Mouse (Mus musculus) midbrain, embryonic 11.5 days (tissue): Measurements from ENCODE around the gene Fam160a1. TPM values are rescaled to one million over a fixed set of nuclear protein-coding genes. Genes with fewer than 3 reads are reported as not detected.

ENCODE experiments used
- ATAC-seq: fragments of 200-750 bp; cut with Nextera tagmentation; 2 replicates; pipeline ENCODE4 v1.8.0; 2017; ENCODE audit warnings: moderate TSS enrichment, moderate library complexity; ENCODE audit not compliant: low FRiP score
- DNase-seq: peaks from one replicate; pipeline ENCODE4 v3.0.0; 2015; ENCODE audit warnings: low spot score; ENCODE audit errors: missing footprints
- H3K27ac ChIP-seq: fragments of 300-500 bp; sonication (generic); 2 replicates; pipeline ENCODE4 v1.5.1; 2014; ENCODE audit warnings: low read depth, low read length
- H3K27me3 ChIP-seq: fragments of 300-500 bp; sonication (generic); 2 replicates; pipeline ENCODE4 v1.6.1; 2014; ENCODE audit warnings: mild to moderate bottlenecking, low read length, moderate library complexity, mixed read lengths; ENCODE audit not compliant: control insufficient read depth, insufficient read depth
- H3K36me3 ChIP-seq: fragments of 300-500 bp; sonication (generic); 2 replicates; pipeline ENCODE4 v1.6.1; 2014; ENCODE audit warnings: mild to moderate bottlenecking, low read length, moderate library complexity, mixed read lengths; ENCODE audit not compliant: control insufficient read depth, insufficient read depth
- H3K4me1 ChIP-seq: fragments of 300-500 bp; sonication (generic); 2 replicates; pipeline ENCODE4 v1.6.1; 2014; ENCODE audit warnings: low read length; ENCODE audit not compliant: control insufficient read depth, insufficient read depth
- H3K4me2 ChIP-seq: fragments of 300-500 bp; sonication (generic); 2 replicates; pipeline ENCODE4 v1.6.1; 2014; ENCODE audit warnings: mild to moderate bottlenecking, moderate library complexity
- H3K4me3 ChIP-seq: fragments of 300-500 bp; sonication (generic); 2 replicates; pipeline ENCODE4 v1.5.1; 2014; ENCODE audit warnings: low read depth, low read length
- H3K9ac ChIP-seq: fragments of 300-500 bp; sonication (generic); 2 replicates; pipeline ENCODE4 v1.6.1; 2014; ENCODE audit warnings: low read length
- H3K9me3 ChIP-seq: fragments of 300-500 bp; sonication (generic); 2 replicates; pipeline ENCODE4 v1.6.1; 2016; ENCODE audit warnings: low read length; ENCODE audit not compliant: control insufficient read depth
- WGBS: fragments of 180-500 bp; shearing (Covaris S2); extraction: QIAGEN DNeasy Blood & Tissue Kit; methylation state at CpG from one replicate; pipeline ENCODE4 v1.1.7; 2014; 5-methylcytosine and 5-hydroxymethylcytosine counted together
- polyA plus RNA-seq: library from polyadenylated mRNA; unstranded; fragments of >200 nt; fragmentation: Nextera tagmentation; extraction: Ambion mirVana; gene quantifications from 2 replicates; pipeline ENCODE4 v1.2.1, GENCODE M21; 2014

Gene Fam160a1
- polyA plus RNA-seq, 1 experiment from 2014 or later = 0.48 TPM

DNA sequence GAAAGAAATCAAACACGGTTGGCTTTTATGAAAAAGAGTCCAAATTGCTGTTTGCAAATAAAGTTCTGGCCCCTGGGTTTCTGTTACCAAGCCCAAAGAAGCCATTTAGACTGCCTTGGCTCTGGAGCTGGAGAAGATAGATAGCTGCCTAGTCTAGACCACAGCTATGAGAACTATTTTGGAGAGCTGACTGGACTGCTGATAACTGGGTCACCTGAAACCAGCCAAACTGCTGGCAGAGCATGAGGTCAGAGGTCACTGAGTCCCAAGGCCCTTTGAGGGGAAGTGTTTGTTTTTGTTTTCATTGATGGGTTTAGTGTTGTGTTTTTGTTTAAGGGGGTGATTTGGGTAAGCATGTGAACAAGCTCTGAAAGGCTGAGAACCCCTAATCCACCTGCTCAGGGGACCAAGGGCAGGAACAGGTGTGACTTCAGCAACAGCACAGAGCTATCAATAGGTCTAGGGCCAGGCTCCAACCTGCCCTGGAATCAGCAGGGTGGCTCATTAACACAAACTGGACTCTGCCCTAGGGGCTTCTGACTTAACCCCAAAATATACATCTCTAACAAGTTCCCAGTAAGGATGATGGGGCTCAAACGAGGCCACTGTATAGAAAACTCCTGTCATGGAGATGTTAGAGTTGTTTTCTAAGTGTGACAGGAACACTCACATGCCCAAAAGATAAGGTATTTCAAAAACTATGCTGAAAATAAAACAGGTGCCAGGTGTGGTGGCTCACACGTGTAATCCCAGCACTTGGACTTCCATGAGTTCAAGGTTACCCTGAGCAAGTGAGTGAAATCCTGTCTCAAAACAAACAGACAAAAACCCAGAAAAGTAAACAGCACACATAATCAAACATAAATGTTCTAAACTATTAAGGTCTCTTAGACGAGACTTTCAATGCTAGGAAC is 3.7 kb downstream of the Fam160a1 start:
- DNase-seq (no peak), ATAC-seq (no peak)
- no peaks in the 10 kb centered on the region for H3K27me3 ChIP-seq
- no peaks in the 10 kb centered on the region for H3K9me3 ChIP-seq
- no peak overlapping the region for H3K4me2 ChIP-seq
- no peak overlapping the region for H3K27ac ChIP-seq
- no peaks in the 10 kb centered on the region for H3K36me3 ChIP-seq
- H3K4me3 ChIP-seq = no peak overlapping the region
- WGBS = 66% methylated on average over 4 of the region's 4 CpGs
- H3K4me1 ChIP-seq = no peaks in the 10 kb centered on the region
- no peak overlapping the region for H3K9ac ChIP-seq

DNA sequence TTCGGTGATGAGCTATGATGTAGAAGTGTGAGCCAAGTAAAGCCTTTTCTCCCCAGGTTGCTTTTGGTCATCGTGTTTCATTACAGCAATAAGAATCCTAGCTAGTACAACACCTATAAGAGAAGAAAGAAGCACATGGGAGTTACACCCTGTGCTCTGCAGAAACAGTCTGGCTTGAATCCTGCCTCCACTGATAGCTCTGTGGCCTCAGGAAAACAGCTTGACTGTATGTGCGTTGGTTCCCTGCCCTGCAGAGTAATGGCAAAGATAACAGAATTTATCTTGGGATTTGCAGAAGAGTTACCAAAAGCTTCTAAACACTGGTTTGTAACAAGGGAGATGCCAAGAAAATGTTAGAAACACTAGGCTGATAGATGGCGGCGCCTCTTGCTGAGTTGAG is 5.1 kb downstream of the Fam160a1 start:
- H3K4me1 ChIP-seq = no peaks in the 10 kb centered on the region
- no peak overlapping the region for H3K9ac ChIP-seq
- no peak for DNase-seq
- H3K9me3 ChIP-seq = no peaks in the 10 kb centered on the region
- H3K27ac ChIP-seq = no peak overlapping the region
- no peak for ATAC-seq
- 91% methylated on average over 5 of the region's 5 CpGs for WGBS
- H3K4me3 ChIP-seq = no peak overlapping the region
- H3K36me3 ChIP-seq = no peaks in the 10 kb centered on the region
- H3K27me3 ChIP-seq = no peaks in the 10 kb centered on the region
- no peak overlapping the region for H3K4me2 ChIP-seq

DNA sequence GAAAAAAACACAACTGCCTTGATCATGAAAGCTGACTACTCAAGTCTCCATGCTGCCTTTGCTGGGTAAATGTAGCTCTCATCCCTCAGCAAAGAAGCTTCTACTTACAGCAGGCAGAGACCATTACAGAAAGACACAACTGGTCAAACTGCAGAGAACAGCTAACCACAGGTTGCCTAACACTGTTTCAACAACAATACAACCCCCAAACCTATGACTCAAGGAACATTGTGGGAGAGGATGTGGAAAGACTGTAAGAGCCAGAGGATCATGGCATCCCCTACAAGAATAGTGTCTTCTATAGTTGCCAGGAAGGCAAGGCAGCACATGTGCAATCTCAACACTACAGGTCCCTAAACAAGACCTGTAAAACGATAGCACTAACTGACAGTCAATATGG is 23.9 kb downstream of the Fam160a1 start:
- ATAC-seq (no peak), DNase-seq (no peak)
- Histone ChIP-seq H3K27me3 (no peaks in the 10 kb centered on the region), H3K36me3 (no peaks in the 10 kb centered on the region), H3K4me3 (no peak overlapping the region), H3K4me1 (no peaks in the 10 kb centered on the region), H3K4me2 (no peak overlapping the region), H3K9me3 (no peaks in the 10 kb centered on the region), H3K27ac (no peak overlapping the region), H3K9ac (no peak overlapping the region)
- 75% methylated on average over 1 of the region's 1 CpGs for WGBS

DNA sequence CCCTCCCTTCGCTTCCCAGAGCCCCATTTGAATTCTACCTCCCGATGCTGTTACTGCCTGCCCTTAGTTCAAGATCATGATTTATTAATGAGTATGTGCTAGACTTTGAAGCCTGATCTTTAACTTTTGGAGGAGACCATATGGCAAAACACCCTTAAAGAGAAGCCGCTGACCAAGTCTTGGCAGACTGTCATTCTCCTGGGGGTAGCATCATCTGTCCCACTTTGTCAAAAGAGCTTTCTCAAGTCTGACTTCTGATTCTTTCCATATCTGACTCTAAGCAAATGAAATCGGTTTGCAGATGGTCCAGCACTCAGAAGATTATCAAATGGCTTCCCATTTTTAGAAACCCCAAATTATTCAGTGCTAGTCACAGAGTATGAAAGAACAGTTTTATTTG is 27.3 kb downstream of the Fam160a1 start:
- no peak for DNase-seq

DNA sequence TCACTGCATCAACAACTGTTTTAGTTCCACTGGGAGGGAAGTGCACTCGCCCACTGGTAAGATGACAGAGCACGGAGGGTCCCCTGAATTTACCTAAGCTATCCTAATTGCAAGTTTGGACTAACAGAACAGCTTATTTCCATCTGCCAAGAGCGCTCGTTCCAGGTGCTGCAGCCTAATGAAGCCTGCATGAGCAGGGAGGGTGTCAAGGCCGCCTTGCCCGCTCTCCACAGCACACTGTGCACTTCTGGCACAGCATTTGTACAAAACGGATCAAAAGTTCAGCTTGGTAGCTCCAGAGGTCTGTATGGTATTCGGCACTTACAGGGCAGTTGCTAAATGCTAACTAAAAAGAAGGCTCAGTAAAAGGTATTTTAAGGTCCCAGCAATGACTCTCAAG is 30.6 kb downstream of the Fam160a1 start:
- no peaks in the 10 kb centered on the region for H3K9me3 ChIP-seq
- H3K27me3 ChIP-seq = no peaks in the 10 kb centered on the region
- no peak overlapping the region for H3K4me2 ChIP-seq
- WGBS = 81% methylated on average over 8 of the region's 8 CpGs
- no peaks in the 10 kb centered on the region for H3K36me3 ChIP-seq
- no peak for ATAC-seq
- no peak overlapping the region for H3K9ac ChIP-seq
- H3K27ac ChIP-seq = no peak overlapping the region
- no peak for DNase-seq
- no peaks in the 10 kb centered on the region for H3K4me1 ChIP-seq
- H3K4me3 ChIP-seq = no peak overlapping the region

More for the DNA sequence above, 27.3 kb downstream of the Fam160a1 start:
- no peak overlapping the region for H3K4me2 ChIP-seq
- H3K4me1 ChIP-seq = no peaks in the 10 kb centered on the region
- H3K27ac ChIP-seq = no peak overlapping the region
- no peaks in the 10 kb centered on the region for H3K36me3 ChIP-seq
- no peaks in the 10 kb centered on the region for H3K9me3 ChIP-seq
- no peak overlapping the region for H3K9ac ChIP-seq
- ATAC-seq = no peak
- H3K4me3 ChIP-seq = no peak overlapping the region
- WGBS = 71% methylated on average over 4 of the region's 4 CpGs
- H3K27me3 ChIP-seq = no peaks in the 10 kb centered on the region

DNA sequence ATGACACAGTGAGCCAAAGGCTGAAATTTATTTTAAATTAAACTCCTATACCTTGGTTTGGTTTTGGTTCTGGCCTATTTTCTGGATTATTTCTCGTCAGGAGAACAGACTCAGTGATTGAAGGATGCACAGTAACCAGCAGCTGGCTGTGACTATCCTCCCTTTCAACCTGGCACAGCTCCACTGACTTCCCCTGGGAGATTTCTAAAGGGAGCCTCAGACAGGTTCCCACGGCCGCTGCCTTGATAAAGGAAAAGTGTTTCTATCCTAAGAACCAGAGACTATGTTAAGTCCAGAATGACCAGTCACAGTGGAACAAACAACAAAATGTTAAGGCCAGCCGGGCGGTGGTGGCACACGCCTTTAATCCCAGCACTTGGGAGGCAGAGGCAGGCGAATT is 36.2 kb downstream of the Fam160a1 start:
- Histone ChIP-seq H3K9ac (no peak overlapping the region), H3K4me2 (no peak overlapping the region)
- DNase-seq = no peak

DNA sequence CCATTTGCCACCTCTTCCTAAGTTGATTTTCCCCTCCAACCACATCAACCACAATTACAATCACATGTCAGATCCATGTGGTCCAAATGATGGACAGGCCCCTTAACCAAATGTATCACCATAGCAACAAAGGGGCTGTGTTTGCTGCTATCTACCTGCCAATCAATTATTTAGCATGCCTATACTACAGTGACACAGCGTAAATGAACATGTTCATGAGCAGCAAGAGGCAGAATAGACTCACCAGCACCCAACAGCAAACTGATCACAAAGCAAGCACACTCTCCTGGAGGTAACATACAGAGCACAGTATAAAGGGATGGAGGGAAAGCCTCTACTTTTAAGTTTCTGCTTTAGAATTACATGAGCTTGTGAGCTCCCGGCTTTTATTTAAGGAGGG is 36.8 kb downstream of the Fam160a1 start:
- H3K27me3 ChIP-seq = no peaks in the 10 kb centered on the region
- H3K9me3 ChIP-seq = no peaks in the 10 kb centered on the region
- H3K27ac ChIP-seq = no peak overlapping the region
- WGBS = 74% methylated on average over 2 of the region's 2 CpGs
- no peak overlapping the region for H3K9ac ChIP-seq
- DNase-seq (no peak), ATAC-seq (peak; percentile 2; the same call in 1 of the 2 replicates)
- H3K36me3 ChIP-seq = no peaks in the 10 kb centered on the region
- H3K4me1 ChIP-seq = no peaks in the 10 kb centered on the region
- no peak overlapping the region for H3K4me3 ChIP-seq
- H3K4me2 ChIP-seq = no peak overlapping the region

More for the DNA sequence above, 36.2 kb downstream of the Fam160a1 start:
- no peaks in the 10 kb centered on the region for H3K36me3 ChIP-seq
- whole genome bisulfite sequencing = 79% methylated on average over 7 of the region's 7 CpGs
- no peak overlapping the region for H3K27ac ChIP-seq
- no peak for ATAC-seq
- no peaks in the 10 kb centered on the region for H3K9me3 ChIP-seq
- no peak overlapping the region for H3K4me3 ChIP-seq
- no peaks in the 10 kb centered on the region for H3K4me1 ChIP-seq
- H3K27me3 ChIP-seq = no peaks in the 10 kb centered on the region

DNA sequence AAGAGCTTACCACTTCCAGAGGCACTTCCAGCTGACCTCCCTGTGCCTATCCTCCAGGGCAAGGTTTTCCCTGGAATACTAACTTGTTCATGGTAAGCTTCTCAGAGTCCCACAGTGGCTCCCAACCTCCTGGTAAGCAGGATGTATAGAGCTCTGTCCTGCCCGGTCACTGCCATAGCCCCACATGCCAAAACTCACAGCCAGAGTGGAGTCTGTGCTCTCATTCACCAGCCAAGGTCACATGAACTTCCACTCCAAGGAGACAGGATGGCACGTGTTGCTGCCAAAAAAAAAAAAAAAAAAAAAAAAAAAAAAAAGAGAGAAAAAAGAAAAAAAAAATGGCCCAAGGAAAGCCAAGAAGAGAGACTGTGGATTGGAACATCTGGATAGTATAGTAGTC is 39.2 kb downstream of the Fam160a1 start:
- H3K9ac ChIP-seq = no peak overlapping the region
- no peak for ATAC-seq
- no peak overlapping the region for H3K27ac ChIP-seq
- DNase-seq = no peak
- H3K4me2 ChIP-seq = no peak overlapping the region
- H3K9me3 ChIP-seq = no peaks in the 10 kb centered on the region
- no peaks in the 10 kb centered on the region for H3K4me1 ChIP-seq
- no peaks in the 10 kb centered on the region for H3K36me3 ChIP-seq
- H3K27me3 ChIP-seq = no peaks in the 10 kb centered on the region
- no peak overlapping the region for H3K4me3 ChIP-seq
- WGBS = 73% methylated on average over 2 of the region's 2 CpGs

DNA sequence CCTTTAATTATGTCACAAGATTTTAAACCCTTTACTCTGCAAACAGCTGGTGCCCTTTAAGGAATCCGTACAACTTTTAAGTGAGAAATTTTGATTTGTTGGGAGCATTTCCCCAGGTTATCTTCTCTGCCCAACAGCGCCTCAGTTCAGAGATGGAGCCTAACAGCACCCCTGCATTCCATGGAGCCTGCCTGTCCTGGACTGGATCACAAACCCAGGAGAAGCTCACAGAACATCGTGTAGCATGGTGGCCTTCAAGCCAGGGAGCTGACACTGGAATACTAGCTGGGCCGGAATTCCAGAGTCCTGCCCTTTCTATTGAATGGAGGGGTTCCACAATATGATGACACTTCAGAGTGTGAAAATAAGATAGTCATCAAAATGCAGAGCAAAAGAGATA is 39.7 kb downstream of the Fam160a1 start:
- Histone ChIP-seq H3K27ac (no peak overlapping the region), H3K36me3 (no peaks in the 10 kb centered on the region), H3K27me3 (no peaks in the 10 kb centered on the region), H3K9ac (no peak overlapping the region), H3K4me3 (no peak overlapping the region), H3K4me2 (no peak overlapping the region), H3K4me1 (no peaks in the 10 kb centered on the region), H3K9me3 (no peaks in the 10 kb centered on the region)
- no peak for DNase-seq
- 88% methylated on average over 4 of the region's 4 CpGs for WGBS
- no peak for ATAC-seq
